Mouse (Mus musculus) embryo, embryonic 10 days (tissue): ENCODE results near the gene Klhl24.

Source experiments
- DNase-seq: peaks from one replicate; pipeline ENCODE4 v3.0.0-alpha.2; 2015; ENCODE audit warnings: low spot score

Gene Klhl24

DNA sequence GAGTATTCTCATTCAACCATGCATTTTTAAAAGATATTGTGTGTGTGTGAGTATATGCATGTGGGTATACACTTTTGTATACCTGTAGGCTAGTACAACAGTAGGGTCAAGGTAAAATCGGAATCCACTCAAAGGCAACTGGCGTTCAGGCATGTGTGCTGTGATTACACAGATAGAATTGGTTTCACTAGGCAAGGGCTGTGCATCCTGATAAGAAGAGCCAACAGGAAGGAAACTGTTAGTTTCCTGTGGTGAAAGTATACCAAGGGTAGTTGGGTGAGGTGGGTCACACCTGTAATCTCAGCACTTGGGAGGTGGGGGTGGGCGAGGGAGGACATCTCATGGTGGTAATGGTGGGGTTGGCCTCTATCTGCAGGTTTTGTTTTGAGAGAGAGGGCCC, 47.2 kb downstream of the Klhl24 start:
- no peak for DNase-seq

DNA sequence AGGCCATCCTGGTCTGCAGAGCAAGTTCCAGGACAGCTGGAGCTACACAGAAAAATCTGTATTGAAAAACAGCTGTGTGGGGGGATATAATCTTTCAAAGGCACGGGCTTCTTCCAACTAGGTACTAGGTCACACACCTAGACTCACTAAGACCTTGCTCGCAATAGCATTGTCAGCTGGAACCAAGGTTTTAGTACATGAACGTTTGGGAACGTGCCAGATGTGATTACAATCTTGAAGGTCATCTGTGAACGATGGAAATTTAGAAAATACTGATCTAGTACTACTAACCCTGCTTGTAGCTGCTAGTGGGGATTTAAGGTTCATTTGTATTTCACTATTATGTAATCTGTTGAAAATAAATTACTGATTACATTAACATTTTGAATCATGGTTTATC, 54.6 kb downstream of the Klhl24 start:
- DNase-seq, result no peak

DNA sequence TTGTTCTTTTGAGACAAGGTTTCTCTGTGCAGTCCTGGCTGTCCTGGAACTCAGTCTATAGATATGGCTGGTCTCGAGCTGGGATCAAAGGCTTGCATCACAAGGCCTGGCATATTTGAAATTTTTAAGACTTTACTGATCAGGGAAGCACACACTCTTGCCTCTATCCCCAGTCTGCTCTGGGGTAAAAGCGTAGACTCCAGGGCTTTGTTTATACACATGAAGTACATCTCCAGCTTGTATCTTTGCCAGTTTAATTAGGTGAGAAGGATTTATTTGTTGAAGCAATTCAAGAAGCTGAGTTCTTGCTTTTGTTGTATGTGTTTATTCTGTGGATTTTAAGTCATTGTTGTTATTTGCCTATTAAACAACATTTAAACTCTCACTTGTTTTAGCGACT, 56.4 kb downstream of the Klhl24 start:
- no peak for DNase-seq

DNA sequence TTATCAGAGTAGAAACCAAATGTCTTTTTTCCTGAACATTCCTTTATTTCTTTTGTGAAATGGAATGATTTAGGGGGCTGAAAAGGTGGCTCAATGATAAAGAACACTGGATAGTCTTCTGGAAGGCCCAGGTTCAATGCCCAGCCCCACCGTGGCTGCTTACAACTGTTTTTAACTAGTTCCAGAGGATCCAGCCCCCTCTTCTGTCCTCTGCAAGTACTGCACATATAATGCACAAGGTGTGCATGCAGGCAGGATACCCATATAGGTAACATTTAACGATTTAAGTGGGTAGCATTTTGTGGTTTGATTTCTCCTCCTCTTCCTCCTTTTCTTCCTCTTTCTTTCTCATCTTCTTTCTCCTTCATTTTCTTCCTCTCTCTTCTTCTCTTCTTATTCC, 62.8 kb downstream of the Klhl24 start:
- no peak for DNase-seq

DNA sequence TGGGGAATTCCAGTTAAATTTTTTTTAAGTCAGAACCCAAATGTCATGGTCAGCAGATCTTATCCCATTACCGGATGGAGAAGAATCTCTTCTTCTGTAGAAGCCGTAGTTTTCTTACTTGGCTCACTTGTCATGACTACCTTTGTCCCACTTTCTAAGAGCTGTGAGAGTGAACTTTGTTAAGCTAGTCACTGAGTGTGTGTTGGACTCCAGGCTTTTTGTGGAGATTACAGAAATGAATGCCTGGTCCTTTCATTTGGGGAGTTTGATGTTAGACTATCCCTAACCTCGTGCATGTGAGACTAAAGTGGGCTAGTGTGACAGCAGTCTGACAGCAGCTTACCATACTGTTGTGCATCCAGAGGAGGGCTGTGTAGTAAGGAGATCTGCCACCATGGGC, 71.7 kb downstream of the Klhl24 start:
- DNase-seq, result no peak

DNA sequence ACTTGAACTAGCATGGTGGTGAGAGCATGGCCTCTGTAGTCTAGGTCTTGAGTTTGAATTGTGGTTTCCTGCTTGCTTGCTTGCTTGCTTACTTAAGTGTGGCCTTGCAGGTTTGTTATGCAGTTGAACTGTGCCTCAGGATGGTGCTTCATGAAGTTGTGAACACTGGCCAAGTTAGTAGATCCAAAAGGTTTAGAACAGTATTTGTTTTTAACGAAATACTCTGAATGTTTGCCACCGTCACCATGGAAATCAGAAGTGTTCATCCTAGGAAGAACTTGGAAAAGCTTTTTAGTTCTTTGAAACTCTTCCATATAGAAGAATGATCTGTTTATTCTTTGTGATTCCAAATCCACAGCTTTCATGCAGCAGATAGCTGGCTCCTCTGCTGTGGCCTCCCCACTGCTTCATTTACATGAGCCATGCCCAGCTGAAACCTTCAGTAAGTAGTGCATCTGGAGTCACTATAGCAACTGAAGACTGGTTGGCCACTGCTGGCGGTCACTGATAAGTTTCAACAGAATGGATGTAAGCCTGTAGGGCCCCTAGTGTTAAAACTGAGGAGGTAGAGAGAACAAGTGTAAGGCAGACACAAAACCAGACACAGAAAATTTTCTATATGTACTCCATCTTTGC, 72.2 kb downstream of the Klhl24 start:
- DNase-seq, result peak; percentile 17
